Mouse (Mus musculus) macrophage (primary cell): ENCODE results near the gene Arl15. TPM values are rescaled to one million over a fixed set of nuclear protein-coding genes. Genes with fewer than 3 reads are reported as not detected.

Experiments
- H3K27ac ChIP-seq: fragments of 350-480 bp; formaldehyde crosslinking; 2 replicates; pipeline ENCODE4 v1.9.0; 2021
- H3K36me3 ChIP-seq: fragments of 350-480 bp; formaldehyde crosslinking; 2 replicates; pipeline ENCODE4 v1.9.0; 2021; ENCODE audit errors: inconsistent target
- H3K4me3 ChIP-seq: fragments of 350-480 bp; formaldehyde crosslinking; 2 replicates; pipeline ENCODE4 v1.9.0; 2021; ENCODE audit errors: inconsistent target
- H3K79me2 ChIP-seq: fragments of 350-480 bp; formaldehyde crosslinking; 2 replicates; pipeline ENCODE4 v1.9.0; 2021; ENCODE audit errors: inconsistent target
- WGBS: methylation state at CpG from one replicate; pipeline ENCODE4 v1.1.7; 2026; ENCODE audit warnings: inconsistent platforms; ENCODE audit not compliant: missing documents; 5-methylcytosine and 5-hydroxymethylcytosine counted together
- polyA plus RNA-seq: library from polyadenylated mRNA; stranded (reverse); fragments of 250-400 nt; gene quantifications from 3 replicates; pipeline ENCODE4 v1.2.4, GENCODE M21; 2018; ENCODE audit warnings: inconsistent platforms

Gene Arl15
- polyA plus RNA-seq, 1 experiment from 2014 or later = 8.3 TPM

DNA sequence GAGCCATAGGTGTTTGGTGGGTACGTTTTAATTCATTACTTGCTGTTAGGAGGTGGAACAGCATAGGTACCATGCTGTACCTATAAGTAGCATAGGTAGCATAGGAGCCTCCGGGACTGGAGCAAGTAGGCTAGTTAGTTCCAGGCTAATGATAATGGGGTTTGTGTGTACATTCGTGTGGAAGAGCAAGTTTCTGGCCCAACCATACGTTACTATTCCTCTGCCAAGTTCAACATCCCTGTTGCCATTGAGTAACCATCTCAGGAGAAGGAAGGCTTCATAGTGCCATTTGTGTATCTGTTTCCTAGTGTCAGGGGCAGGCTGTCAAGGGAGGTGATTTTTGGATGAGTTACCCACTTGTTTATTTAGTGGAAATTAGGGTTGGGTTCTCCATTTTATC lies 141.4 kb downstream of the Arl15 start:
- WGBS = 98% methylated on average over 4 of the region's 4 CpGs
- Histone ChIP-seq H3K27ac (no peak overlapping the region), H3K4me3 (no peak overlapping the region), H3K36me3 (no peaks in the 10 kb centered on the region), H3K79me2 (no peaks in the 10 kb centered on the region)

DNA sequence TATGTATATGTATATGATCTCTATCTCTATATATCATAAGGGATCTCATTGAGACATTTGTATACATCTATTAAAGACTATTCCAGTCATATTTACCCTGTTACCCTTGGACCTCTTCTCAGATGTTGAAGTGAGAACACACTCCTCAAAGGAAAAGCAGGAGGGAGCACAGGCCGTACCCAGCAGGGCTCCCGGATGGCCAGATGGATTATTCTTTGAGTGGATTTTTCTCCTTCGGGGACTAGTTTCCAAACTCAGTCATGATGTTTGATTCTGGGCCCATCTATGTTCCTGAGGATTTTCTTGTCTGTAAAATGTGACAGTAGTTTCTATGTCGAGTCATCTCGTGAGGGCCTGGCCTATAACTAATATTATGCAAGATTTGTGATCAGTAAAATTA lies 142.9 kb downstream of the Arl15 start:
- Histone ChIP-seq H3K36me3 (no peaks in the 10 kb centered on the region), H3K27ac (no peak overlapping the region), H3K79me2 (no peaks in the 10 kb centered on the region), H3K4me3 (no peak overlapping the region)
- WGBS = 95% methylated on average over 5 of the region's 5 CpGs

DNA sequence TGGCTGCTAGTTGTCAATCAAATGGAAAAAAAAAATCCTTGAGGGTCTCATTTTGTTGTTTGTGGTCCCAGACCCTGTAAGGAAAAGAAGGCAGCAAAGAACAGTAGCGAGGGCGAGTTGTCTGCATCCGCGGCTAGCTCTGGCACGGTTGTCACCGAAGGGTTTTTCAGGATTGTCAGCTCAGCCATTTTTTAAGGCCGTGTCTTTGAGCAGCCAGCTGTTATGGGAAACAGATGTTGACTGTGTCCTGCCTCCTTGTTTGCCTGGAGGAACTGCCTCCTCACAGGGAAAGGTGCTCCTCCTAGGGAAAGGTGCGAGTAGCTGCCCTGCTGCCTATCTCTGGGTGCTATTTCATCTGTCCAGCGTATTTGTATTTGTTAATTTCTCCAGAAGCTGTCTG lies 144.3 kb downstream of the Arl15 start:
- 95% methylated on average over 9 of the region's 9 CpGs for WGBS
- no peak overlapping the region for H3K4me3 ChIP-seq
- no peaks in the 10 kb centered on the region for H3K36me3 ChIP-seq
- H3K27ac ChIP-seq = no peak overlapping the region
- no peaks in the 10 kb centered on the region for H3K79me2 ChIP-seq

DNA sequence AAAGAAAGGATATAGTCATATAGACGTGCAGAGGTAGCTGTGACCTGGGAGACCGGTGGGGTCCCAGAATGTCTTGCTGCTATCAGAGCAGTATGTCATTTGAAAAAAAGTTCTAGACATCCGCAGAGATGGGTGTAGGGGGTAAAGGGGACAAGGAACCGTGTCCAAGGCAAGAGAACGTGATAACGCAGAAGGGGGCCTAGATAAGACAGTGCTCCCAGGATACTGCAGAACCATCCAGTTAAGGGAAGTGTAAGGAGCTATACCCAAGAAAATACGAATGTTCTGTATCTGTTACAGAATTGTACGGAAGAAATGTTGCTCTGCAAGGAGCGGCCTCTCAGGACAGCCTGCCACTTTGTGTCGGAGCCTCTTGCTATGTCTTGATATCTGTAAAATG lies 144.8 kb downstream of the Arl15 start:
- 98% methylated on average over 8 of the region's 10 CpGs for WGBS
- Histone ChIP-seq H3K4me3 (no peak overlapping the region), H3K36me3 (no peaks in the 10 kb centered on the region), H3K27ac (no peak overlapping the region), H3K79me2 (no peaks in the 10 kb centered on the region)

DNA sequence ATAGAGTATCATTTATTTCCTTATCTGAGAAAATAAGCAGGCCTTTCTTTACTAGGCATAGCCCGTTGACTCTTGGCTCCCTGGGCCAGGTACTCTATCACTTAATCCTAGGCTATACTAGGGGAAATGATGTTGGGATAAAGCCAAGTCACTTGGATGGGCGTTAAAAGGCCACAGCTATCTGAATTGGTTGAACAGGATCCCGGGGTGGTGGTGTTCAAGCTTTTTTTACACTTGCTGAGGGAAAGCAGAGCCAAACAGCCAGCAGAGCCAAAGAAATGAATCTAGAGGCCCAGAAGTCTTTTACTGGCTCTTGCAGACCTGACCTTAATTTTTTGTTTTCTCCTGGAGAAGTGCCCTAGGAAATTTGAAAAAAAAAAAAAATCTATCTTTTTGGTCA lies 145.4 kb downstream of the Arl15 start:
- H3K79me2 ChIP-seq = no peaks in the 10 kb centered on the region
- H3K4me3 ChIP-seq = no peak overlapping the region
- 94% methylated on average over 3 of the region's 3 CpGs for WGBS
- no peak overlapping the region for H3K27ac ChIP-seq
- H3K36me3 ChIP-seq = no peaks in the 10 kb centered on the region

DNA sequence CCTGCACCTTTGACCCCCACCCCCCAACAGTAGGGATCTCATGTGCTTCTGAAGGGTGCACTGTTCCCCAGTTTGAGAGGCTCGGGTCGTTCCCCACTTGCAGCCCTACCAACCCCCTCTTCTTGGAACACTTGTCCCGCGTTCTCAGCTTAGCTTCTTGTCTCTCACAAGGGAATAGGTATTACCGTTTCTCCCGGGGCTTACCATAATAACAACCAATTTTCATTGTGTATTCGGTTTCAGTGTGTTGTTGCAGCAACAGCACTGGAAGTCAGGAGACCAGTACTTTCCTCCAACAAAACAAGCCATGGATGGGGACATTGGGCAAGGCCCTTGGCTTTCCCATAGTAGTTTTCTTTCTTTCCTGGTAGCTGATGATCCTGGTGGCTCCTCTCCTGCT lies 145.8 kb downstream of the Arl15 start:
- no peak overlapping the region for H3K4me3 ChIP-seq
- 93% methylated on average over 7 of the region's 7 CpGs for WGBS
- no peak overlapping the region for H3K27ac ChIP-seq
- H3K79me2 ChIP-seq = no peaks in the 10 kb centered on the region
- no peaks in the 10 kb centered on the region for H3K36me3 ChIP-seq

DNA sequence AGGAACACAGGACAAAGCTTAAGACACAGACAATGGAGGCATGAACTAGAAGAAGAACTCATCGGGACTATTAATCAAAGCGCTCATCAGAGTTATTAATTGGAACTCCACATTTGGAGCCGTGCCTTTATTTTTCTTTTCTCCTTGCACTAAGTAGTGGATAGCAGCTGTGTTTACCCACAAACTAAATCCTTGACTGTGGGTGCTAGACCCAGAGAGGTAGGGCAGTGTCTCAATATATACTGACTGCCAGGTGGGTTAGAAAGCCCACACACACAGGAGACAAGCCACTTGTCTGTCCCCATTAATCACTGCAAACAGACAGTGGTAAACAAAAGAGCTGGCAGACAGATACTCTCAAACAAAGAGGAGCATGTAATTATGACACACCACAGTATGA lies 147.6 kb downstream of the Arl15 start:
- Histone ChIP-seq H3K36me3 (no peaks in the 10 kb centered on the region), H3K79me2 (no peaks in the 10 kb centered on the region), H3K27ac (no peak overlapping the region), H3K4me3 (no peak overlapping the region)
- 96% methylated on average over 3 of the region's 3 CpGs for WGBS

DNA sequence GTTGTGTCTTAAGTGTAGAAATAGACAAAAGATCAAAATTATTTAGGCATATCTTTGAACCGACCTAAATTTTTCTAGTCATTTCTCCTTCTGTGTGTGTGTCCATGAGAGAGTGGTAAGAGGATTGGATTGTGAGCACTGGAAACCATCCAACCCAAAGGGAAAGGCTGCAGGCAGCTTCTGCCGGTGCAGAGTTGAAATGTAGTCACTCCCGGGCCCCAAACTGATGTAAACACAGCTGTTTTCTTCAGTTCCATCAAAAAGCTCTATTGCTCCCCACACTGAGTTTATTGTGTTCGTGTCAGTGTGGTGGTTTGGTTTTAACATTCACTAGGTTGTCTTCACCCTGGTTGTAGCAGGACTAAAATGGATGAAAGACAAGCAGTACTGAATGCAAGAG lies 153.2 kb downstream of the Arl15 start:
- Histone ChIP-seq H3K4me3 (no peak overlapping the region), H3K27ac (no peak overlapping the region), H3K79me2 (no peaks in the 10 kb centered on the region), H3K36me3 (no peaks in the 10 kb centered on the region)
- WGBS = 91% methylated on average over 4 of the region's 4 CpGs

DNA sequence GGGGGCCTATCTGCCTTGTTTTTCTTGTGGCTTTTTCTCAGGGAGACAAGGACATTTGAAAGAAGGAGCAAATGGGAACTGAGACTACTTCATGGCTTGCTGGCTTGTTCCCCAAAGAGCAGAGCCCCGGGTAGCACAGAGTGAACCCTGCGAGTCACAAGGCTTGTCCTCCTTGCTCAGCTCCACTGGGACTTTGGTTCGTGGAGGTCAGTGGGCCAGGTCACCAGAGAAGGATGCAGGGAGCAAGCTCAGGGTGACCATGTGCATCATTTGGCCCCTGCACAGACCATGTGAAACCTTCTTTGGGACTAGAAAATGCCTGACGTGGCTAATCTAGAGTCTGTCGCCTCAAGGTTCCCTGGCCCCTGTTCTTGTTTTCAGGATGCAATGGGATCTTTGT lies 155.4 kb downstream of the Arl15 start:
- no peak overlapping the region for H3K27ac ChIP-seq
- WGBS = 73% methylated on average over 5 of the region's 5 CpGs

DNA sequence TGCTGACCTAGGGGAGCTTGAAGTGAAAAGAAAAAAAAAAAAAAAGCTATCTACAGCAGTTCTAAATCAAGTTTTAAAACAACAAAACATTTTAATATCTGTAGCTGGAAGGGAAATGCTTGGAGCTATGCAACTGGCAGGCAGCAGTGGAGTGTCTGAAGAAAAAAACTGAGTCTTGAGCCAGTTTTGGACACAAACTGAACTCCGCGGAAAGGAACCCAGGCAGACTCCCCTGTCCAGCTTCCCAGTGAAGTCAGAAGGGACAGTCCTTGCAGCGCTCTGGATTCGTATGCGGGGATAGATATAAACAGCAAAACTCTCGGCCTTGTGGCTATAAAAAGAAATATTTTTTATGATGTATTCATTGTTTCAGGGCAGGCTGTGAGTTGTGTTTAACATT lies 155.8 kb downstream of the Arl15 start:
- Histone ChIP-seq H3K79me2 (no peaks in the 10 kb centered on the region), H3K36me3 (no peaks in the 10 kb centered on the region), H3K27ac (no peak overlapping the region), H3K4me3 (no peak overlapping the region)
- 97% methylated on average over 6 of the region's 6 CpGs for WGBS

More for the DNA sequence above, 155.4 kb downstream of the Arl15 start:
- no peak overlapping the region for H3K4me3 ChIP-seq
- H3K36me3 ChIP-seq = no peaks in the 10 kb centered on the region
- no peaks in the 10 kb centered on the region for H3K79me2 ChIP-seq

DNA sequence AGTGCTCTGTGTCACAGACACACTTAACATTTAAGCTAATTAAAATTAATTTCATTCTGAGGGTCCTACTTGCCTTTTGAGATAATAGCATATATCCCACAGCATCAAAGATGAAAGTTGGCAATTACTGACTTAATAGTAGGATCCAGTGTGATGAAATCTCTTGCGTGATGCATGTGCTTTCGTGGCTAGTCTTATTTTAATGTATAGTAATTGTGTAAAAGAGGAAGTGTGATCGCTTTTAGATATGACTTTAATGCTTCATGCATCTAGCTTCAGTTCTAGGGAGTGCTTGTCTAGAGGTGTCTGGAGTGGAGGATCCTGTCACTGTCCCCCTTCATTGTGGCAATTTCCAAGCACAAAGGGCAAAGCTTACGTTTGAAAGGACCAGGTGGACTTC lies 163.1 kb downstream of the Arl15 start:
- Histone ChIP-seq H3K36me3 (no peaks in the 10 kb centered on the region), H3K4me3 (no peak overlapping the region), H3K79me2 (no peaks in the 10 kb centered on the region), H3K27ac (no peak overlapping the region)
- 28% methylated on average over 4 of the region's 4 CpGs for WGBS

DNA sequence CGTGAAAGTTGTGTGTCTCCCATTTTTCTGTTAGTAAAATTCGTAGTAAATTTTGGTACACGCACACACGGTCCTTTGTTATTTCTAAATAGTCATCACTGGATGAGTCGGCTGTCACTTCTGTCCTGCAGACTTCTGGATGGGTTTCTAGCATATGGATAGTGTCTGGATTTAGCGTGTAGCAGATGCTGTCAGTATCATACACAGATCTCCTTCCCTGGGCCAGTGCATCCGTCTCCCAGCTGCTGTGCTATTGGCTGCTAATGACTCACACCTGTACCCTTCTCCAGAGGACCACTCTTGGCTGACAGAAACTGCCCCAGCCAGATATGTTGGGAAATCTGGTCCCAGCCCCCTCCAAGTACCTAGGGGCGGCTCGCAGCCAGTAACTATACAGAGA lies 170.6 kb downstream of the Arl15 start:
- no peak overlapping the region for H3K4me3 ChIP-seq
- H3K36me3 ChIP-seq = no peaks in the 10 kb centered on the region
- H3K79me2 ChIP-seq = no peaks in the 10 kb centered on the region
- WGBS = 96% methylated on average over 9 of the region's 9 CpGs
- no peak overlapping the region for H3K27ac ChIP-seq

DNA sequence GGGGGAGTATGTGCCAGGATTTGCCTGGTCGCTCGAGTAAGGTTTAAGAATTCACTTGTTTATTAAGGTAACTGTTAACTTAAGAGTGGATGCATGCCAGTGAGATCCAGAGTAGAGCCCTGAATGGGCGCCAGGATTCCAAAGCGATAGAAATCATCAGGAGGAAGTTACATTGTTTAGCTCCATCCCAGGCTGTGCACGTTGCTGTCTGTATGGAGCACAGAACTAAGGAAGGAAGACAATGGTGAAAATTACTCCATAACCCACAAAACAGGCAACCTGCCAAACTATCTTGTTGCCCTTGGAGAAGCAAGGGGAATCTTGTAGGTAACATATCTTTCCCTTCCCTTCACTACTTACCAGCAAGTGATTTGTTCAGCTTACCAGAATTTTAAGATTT lies 176.4 kb downstream of the Arl15 start:
- Histone ChIP-seq H3K4me3 (no peak overlapping the region), H3K79me2 (no peaks in the 10 kb centered on the region), H3K36me3 (no peaks in the 10 kb centered on the region), H3K27ac (no peak overlapping the region)
- WGBS = 61% methylated on average over 5 of the region's 5 CpGs

DNA sequence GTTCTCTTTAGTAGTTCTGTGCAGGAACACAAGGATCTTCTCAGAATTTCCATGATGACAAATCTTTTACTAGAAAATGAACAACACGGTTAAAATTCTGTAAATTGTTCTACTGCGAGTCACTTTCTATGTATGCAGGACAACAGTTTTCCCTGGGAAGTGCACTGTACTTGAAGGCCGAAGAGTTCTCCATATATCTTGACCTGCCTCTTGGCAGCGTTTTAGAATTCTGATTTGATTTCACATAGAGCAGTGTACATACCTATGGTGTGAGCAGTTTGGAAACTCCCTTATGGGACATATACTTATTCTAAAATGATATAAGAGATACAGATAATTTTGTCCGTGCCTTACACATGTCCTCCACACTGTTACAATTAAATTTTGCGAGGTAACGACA lies 178.1 kb downstream of the Arl15 start:
- no peaks in the 10 kb centered on the region for H3K79me2 ChIP-seq
- H3K36me3 ChIP-seq = no peaks in the 10 kb centered on the region
- WGBS = 96% methylated on average over 7 of the region's 7 CpGs
- no peak overlapping the region for H3K4me3 ChIP-seq
- no peak overlapping the region for H3K27ac ChIP-seq

DNA sequence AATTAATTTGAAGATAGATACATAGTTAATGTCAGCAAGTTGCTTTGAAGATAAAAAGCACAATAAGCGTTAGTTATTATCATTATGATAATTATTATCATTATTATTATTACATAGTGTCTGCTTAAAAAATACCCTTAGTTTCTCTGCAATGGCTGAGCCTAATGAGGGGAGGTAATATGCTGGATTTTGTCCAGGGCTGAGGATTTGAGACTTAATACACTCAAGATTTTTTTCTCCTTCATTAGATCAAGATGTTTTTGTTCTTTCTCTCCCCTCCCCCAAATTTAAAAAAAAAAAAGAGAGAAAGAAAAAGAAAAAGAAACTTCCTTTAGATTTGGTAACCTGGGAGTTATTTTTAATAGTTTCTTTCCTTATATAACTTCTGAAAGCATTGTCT lies 180.6 kb downstream of the Arl15 start:
- no peaks in the 10 kb centered on the region for H3K79me2 ChIP-seq
- 100% methylated on average over 1 of the region's 1 CpGs for WGBS
- H3K4me3 ChIP-seq = no peak overlapping the region
- H3K36me3 ChIP-seq = no peaks in the 10 kb centered on the region
- no peak overlapping the region for H3K27ac ChIP-seq

DNA sequence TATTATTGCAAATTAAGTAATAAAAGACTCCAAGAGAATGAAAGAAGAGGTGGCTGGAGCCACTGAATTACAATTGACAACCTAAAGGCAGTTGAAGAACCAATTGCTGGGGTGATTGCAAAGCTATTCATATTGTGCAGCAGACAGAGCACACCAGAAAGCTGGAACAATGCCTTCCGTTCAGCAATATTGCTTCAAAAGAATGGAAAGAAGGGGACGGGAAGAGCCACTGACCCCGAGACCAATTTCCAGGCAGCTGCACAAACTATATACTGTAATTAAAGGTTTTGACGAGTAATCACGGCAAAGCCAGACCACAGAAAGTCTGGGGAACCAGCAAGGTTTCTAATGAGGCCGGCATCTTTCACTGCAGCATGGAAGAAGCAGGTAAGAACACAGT lies 181.4 kb downstream of the Arl15 start:
- Histone ChIP-seq H3K4me3 (no peak overlapping the region), H3K36me3 (no peaks in the 10 kb centered on the region), H3K27ac (no peak overlapping the region), H3K79me2 (no peaks in the 10 kb centered on the region)
- WGBS = 91% methylated on average over 6 of the region's 6 CpGs
